Mouse (Mus musculus) megakaryocyte, embryonic 14.5 days (primary cell): ENCODE data around the gene Rpl26.

Experiments
- FLI1 ChIP-seq: IDR thresholded peaks from 2 replicates; pipeline ENCODE4 v1.6.1; 2012; ENCODE audit warnings: low read length, inconsistent platforms, mixed read lengths
- GATA1 ChIP-seq: IDR thresholded peaks from 3 replicates; pipeline ENCODE4 v1.6.1; 2012; ENCODE audit warnings: mixed read lengths, low read length, inconsistent platforms, borderline replicate concordance

- TF ChIP-seq FLI1 (no peak), GATA1 (no peak)
These were observed 25.6 kb downstream of the Rpl26 start, which contains the start of gene Odf4 for GRCm38 (mm10) chr11:68926981-68927380.
